Mouse (Mus musculus) adrenal gland, postnatal 0 days (tissue): Measurements from ENCODE around the gene Olfr695. TPM values are rescaled to one million over a fixed set of nuclear protein-coding genes. Genes with fewer than 3 reads are reported as not detected.

Experiments used
- polyA plus RNA-seq: library from polyadenylated mRNA; unstranded; fragments of >200 nt; fragmentation: Nextera tagmentation; extraction: Ambion mirVana; gene quantifications from 2 replicates; pipeline ENCODE4 v1.2.1, GENCODE M21; 2015

The Olfr695 gene
- polyA plus RNA-seq, result not detected in 2 replicates

GRCm38 (mm10) chr7:106716296-106716695 lies at the start of gene Olfr695:
TSS of gene Olfr695 (minus strand) at chr7:106716396.

DNA sequence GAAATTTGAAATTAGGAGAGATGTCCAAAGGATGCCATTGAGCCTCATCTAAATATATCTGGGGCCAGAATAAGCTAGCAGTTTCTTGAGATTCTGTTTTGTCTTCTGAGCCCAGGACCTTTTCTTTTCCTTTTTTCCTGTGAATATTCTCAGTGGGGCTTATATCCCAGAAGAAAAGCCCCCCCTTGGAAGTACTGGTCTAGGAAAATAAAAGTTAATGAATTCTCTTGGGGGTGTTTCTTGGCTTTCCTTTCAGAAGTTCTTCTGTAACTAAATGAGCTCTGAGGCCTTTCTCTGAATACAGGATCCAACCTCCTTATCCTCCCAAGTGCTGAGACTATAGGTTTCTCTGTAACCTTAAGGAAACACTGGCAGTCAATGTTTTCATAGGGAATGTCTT lies 39.1 kb upstream of the Olfr695 start, which contains the start of gene Olfr698:
TSS of gene Olfr698 (minus strand) at position 101 of the 400 bp plus-strand sequence.

GRCm38 (mm10) chr7:106742343-106742742 lies 26.1 kb upstream of the Olfr695 start, which contains the start of gene Olfr697:
TSS of gene Olfr697 (minus strand) at chr7:106742443.

GRCm38 (mm10) chr7:106691714-106692113 lies 24.5 kb downstream of the Olfr695 start, which contains the start of gene Olfr694:
TSS of gene Olfr694 (minus strand) at chr7:106691814.

DNA sequence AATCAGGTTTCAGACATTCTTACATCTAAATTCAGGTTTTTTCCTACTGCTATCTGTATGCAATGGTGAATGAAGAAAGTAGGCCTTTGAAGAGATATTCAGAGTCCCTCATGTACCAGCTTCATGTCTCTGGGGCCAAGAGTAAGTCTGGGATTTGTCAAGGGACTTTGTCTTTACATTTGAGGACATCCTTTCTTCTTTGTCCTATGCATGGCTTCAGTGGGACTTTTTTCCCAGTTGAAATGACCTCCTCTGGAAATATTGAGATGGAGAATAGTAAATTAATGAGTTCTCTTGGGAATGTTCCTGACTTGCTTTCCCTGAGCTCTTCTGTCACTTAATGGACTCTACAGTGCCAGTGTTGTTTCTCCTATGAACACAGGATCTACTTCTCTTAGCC lies 35.7 kb downstream of the Olfr695 start, which contains the start of gene Olfr693:
TSS of gene Olfr693 (minus strand) at position 101 of the 400 bp plus-strand sequence.

Other genes with a start within 250 kb of the Olfr695 start
- not detected in 2 replicates for gene Olfr693, start 35.8 kb downstream of the Olfr695 start, polyA plus RNA-seq
- not detected in 2 replicates for gene Olfr694, start 24.6 kb downstream of the Olfr695 start, polyA plus RNA-seq
- not detected in 2 replicates for gene Olfr697, start 26.0 kb upstream of the Olfr695 start, polyA plus RNA-seq
- gene Olfr698, start 39.0 kb upstream of the Olfr695 start, polyA plus RNA-seq, result not detected in 2 replicates
- not detected in 2 replicates for gene Olfr699, start 76.8 kb upstream of the Olfr695 start, polyA plus RNA-seq
- not detected in 2 replicates for gene Olfr700, start 92.4 kb upstream of the Olfr695 start, polyA plus RNA-seq
- not detected in 2 replicates for gene Olfr701, start 97.7 kb upstream of the Olfr695 start, polyA plus RNA-seq
- gene Olfr702, start 117.5 kb upstream of the Olfr695 start, polyA plus RNA-seq, result not detected in 2 replicates
- not detected in 2 replicates for gene Olfr703, start 127.0 kb upstream of the Olfr695 start, polyA plus RNA-seq
- gene Olfr704, start 146.8 kb upstream of the Olfr695 start, polyA plus RNA-seq, result not detected in 2 replicates
- gene Olfr705, start 160.5 kb upstream of the Olfr695 start, polyA plus RNA-seq, result not detected in 2 replicates
- gene Olfr706, start 171.8 kb upstream of the Olfr695 start, polyA plus RNA-seq, result not detected in 2 replicates
- gene Olfr707, start 184.8 kb upstream of the Olfr695 start, polyA plus RNA-seq, result not detected in 2 replicates
- not detected in 2 replicates for gene Olfr1532-ps1, start 191.6 kb upstream of the Olfr695 start, polyA plus RNA-seq
- not detected in 2 replicates for gene Olfr709-ps1, start 215.8 kb upstream of the Olfr695 start, polyA plus RNA-seq
- not detected in 2 replicates for gene Olfr710, start 231.9 kb upstream of the Olfr695 start, polyA plus RNA-seq
- not detected in 2 replicates for gene Olfr6, start 247.5 kb upstream of the Olfr695 start, polyA plus RNA-seq